Mouse (Mus musculus) CH12.LX (cell line): ENCODE results near the gene Gm281. TPM values are rescaled to one million over a fixed set of nuclear protein-coding genes. Genes with fewer than 3 reads are reported as not detected.

Experiments
- DNase-seq: peaks from one replicate; pipeline ENCODE4 v3.0.0-alpha.2; 2013; ENCODE audit errors: extremely low read depth
- H3K27ac ChIP-seq: 2 replicates; pipeline ENCODE4 v1.5.1; 2012; ENCODE audit warnings: low read depth, mild to moderate bottlenecking, control low read depth, moderate library complexity; ENCODE audit not compliant: insufficient read depth
- H3K27me3 ChIP-seq: replicated peaks from 2 replicates; pipeline ENCODE3; 2012; ENCODE audit warnings: inconsistent platforms
- H3K36me3 ChIP-seq, 2 experiments: replicated peaks in 1 of 2; 2 replicates each; pipeline versions ENCODE3 to v1.6.1; 2012; ENCODE audit warnings: inconsistent platforms in 1 of 2, low read length in 1 of 2, mild to moderate bottlenecking in 1 of 2, mixed read lengths in 1 of 2, moderate library complexity in 1 of 2; ENCODE audit not compliant: control insufficient read depth in 1 of 2, insufficient read depth in 1 of 2
- H3K4me1 ChIP-seq, 2 experiments: 2 replicates each; pipeline ENCODE4 v1.6.1; 2012; ENCODE audit warnings: inconsistent platforms in 1 of 2, moderate library complexity in 1 of 2; ENCODE audit not compliant: insufficient read depth in 2 of 2, control insufficient read depth in 1 of 2
- H3K4me2 ChIP-seq: 2 replicates; pipeline ENCODE4 v1.6.1; 2012; ENCODE audit warnings: low read depth, mild to moderate bottlenecking, control low read depth; ENCODE audit not compliant: poor library complexity, insufficient read depth, severe bottlenecking
- H3K4me3 ChIP-seq, 3 experiments: fragments of 150-350 bp in 1 of 3; sonication (generic) in 1 of 3; replicated peaks in 1 of 3; 2 replicates each; pipeline versions ENCODE3 to v1.5.1; 2011 to 2012; ENCODE audit warnings: low read depth in 2 of 3, low read length in 2 of 3, mild to moderate bottlenecking in 2 of 3, moderate library complexity in 2 of 3, control low read depth in 1 of 3, improper control_type of control experiment in 1 of 3, inconsistent platforms in 1 of 3, mixed read lengths in 1 of 3; ENCODE audit not compliant: poor library complexity in 1 of 3
- H3K79me2 ChIP-seq: replicated peaks from 2 replicates; pipeline ENCODE4 v1.6.1; 2012; ENCODE audit warnings: mild to moderate bottlenecking, moderate library complexity; ENCODE audit not compliant: control insufficient read depth, poor library complexity, insufficient read depth, severe bottlenecking; ENCODE audit errors: extremely low read depth
- H3K9ac ChIP-seq: 2 replicates; pipeline ENCODE4 v1.6.1; 2012; ENCODE audit warnings: low read depth, mild to moderate bottlenecking, control low read depth, moderate library complexity; ENCODE audit not compliant: insufficient read depth
- H3K9me3 ChIP-seq: replicated peaks from 2 replicates; pipeline ENCODE3; 2012; ENCODE audit warnings: low read length, inconsistent platforms, mixed read lengths
- CTCF ChIP-seq, 2 experiments: IDR thresholded peaks in 1 of 2; conservative IDR thresholded peaks in 1 of 2; 2 replicates each; pipeline ENCODE4 v1.5.1; 2011 to 2012; ENCODE audit warnings: low read depth in 2 of 2, low read length in 2 of 2, improper control_type of control experiment in 1 of 2, inconsistent platforms in 1 of 2, mild to moderate bottlenecking in 1 of 2, moderate library complexity in 1 of 2
- EP300 ChIP-seq: IDR thresholded peaks from 2 replicates; pipeline ENCODE4 v1.6.1; 2011; ENCODE audit warnings: low read length, improper control_type of control experiment
- JUND ChIP-seq: conservative IDR thresholded peaks from 2 replicates; pipeline ENCODE4 v1.6.1; 2011; ENCODE audit warnings: low read depth, low read length, improper control_type of control experiment
- KAT2A ChIP-seq: IDR thresholded peaks from 2 replicates; pipeline ENCODE4 v1.6.1; 2012; ENCODE audit warnings: low read length, improper control_type of control experiment, inconsistent platforms; ENCODE audit not compliant: insufficient replicate concordance
- MAX ChIP-seq: IDR thresholded peaks from 2 replicates; pipeline ENCODE4 v1.6.1; 2011; ENCODE audit warnings: low read length, improper control_type of control experiment
- MYC ChIP-seq: IDR thresholded peaks from 2 replicates; pipeline ENCODE4 v1.6.1; 2011; ENCODE audit warnings: low read depth, mild to moderate bottlenecking, improper control_type of control experiment, low read length
- PAX5 ChIP-seq: IDR thresholded peaks from 2 replicates; pipeline ENCODE4 v1.6.1; 2012; ENCODE audit warnings: low read length, inconsistent platforms, mixed read lengths
- POLR2AphosphoS2 ChIP-seq: IDR thresholded peaks from 2 replicates; pipeline ENCODE4 v1.6.1; 2011; ENCODE audit warnings: low read depth, low read length, improper control_type of control experiment
- RAD21 ChIP-seq: IDR thresholded peaks from 2 replicates; pipeline ENCODE4 v1.6.1; 2011; ENCODE audit warnings: low read depth, mild to moderate bottlenecking, low read length, improper control_type of control experiment, moderate library complexity
- UBTF ChIP-seq: IDR thresholded peaks from 2 replicates; pipeline ENCODE4 v1.6.1; 2012; ENCODE audit warnings: low read depth, mild to moderate bottlenecking, inconsistent platforms, low read length, improper control_type of control experiment, moderate library complexity
- USF2 ChIP-seq: conservative IDR thresholded peaks from 2 replicates; pipeline ENCODE4 v1.6.1; 2011; ENCODE audit warnings: low read depth, low read length, improper control_type of control experiment
- ZNF384 ChIP-seq: IDR thresholded peaks from 2 replicates; pipeline ENCODE4 v1.6.1; 2012; ENCODE audit warnings: low read depth, low read length, improper control_type of control experiment, inconsistent platforms
- dilution Hi-C: fragments of 300-500 bp; cut with MboI; formaldehyde crosslinking; loops from 2 replicates; pipeline ENCODE4 v1.14.3; 2020; ENCODE audit warnings: low sequenced_read_pairs; ENCODE audit not compliant: extremely low pct_unique_long_range_greater_than_20kb, extremely low pct_ligation_motif_present
- in situ Hi-C: fragments of 300-500 bp; cut with MboI; formaldehyde crosslinking; loops from 3 replicates; pipeline ENCODE4 v1.14.3; 2019; ENCODE audit warnings: low sequenced_read_pairs, low pct_ligation_motif_present, low pct_unique_long_range_greater_than_20kb, mixed read lengths
- polyA plus RNA-seq: library from polyadenylated mRNA; unstranded; fragments of >175 nt; gene quantifications from 2 replicates; pipeline ENCODE4 v1.2.1, GENCODE M21; 2012; ENCODE audit warnings: low read depth; ENCODE audit not compliant: insufficient read length
- total RNA-seq, 2 experiments: library from RNA; depleted of rRNA; stranded (reverse); fragments of 300-350 nt in 1 of 2; fragments of >200 nt in 1 of 2; gene quantifications; 2 replicates each; pipeline ENCODE4 v1.2.3; 2012 to 2014

The Gm281 gene
- total and polyA plus RNA-seq, 3 experiments, result not detected

GRCm38 (mm10) chr14:13812801-13813479 lies 101.3 kb downstream of the Gm281 start:
- in situ Hi-C loops, result no loop called here
- H3K4me2 ChIP-seq, result no peak overlapping the region
- no peak for TF ChIP-seq MYC
- peak; percentile 15 for TF ChIP-seq RAD21
- peak in 1 of 2 experiments; percentile 20; a peak in 2 of 4 replicates for TF ChIP-seq CTCF (conservative IDR thresholded peaks at IDR 0.05 in 1 of 2, IDR thresholded peaks at IDR 0.05 in 1 of 2; ENCODE audit: low read depth in 2 of 2, low read length in 2 of 2)
- no peak for TF ChIP-seq JUND
- TF ChIP-seq, all 38 proteins: peak for 2

GRCm38 (mm10) chr14:13790446-13790845 lies 123.8 kb downstream of the Gm281 start:
- H3K4me1 ChIP-seq, result peaks cover 0 to 5% of the 10 kb centered on the region in 2 experiments; a peak in 1 of 4 replicates
- in situ Hi-C loops, result no loop called here

More at GRCm38 (mm10) chr14:13812801-13813479, 101.3 kb downstream of the Gm281 start:
- H3K36me3 ChIP-seq, result no peaks in the 10 kb centered on the region
- no peak overlapping the region for H3K27ac ChIP-seq
- no peak overlapping the region for H3K9ac ChIP-seq
- no peaks in the 10 kb centered on the region for H3K9me3 ChIP-seq
- no peak for DNase-seq
- no peak overlapping the region for H3K4me3 ChIP-seq
- no peaks in the 10 kb centered on the region for H3K79me2 ChIP-seq
- dilution Hi-C loops, result no loop called here
- no peaks in the 10 kb centered on the region for H3K4me1 ChIP-seq
- H3K27me3 ChIP-seq, result no peaks in the 10 kb centered on the region

GRCm38 (mm10) chr14:13790001-13790400 lies 124.3 kb downstream of the Gm281 start:
- no peak overlapping the region for H3K4me2 ChIP-seq
- H3K4me1 ChIP-seq, result peaks cover 0 to 5% of the 10 kb centered on the region in 2 experiments; a peak in 1 of 4 replicates
- peaks cover 2% of the 10 kb centered on the region for H3K9me3 ChIP-seq
- TF ChIP-seq PAX5 (no peak), EP300 (no peak), ZNF384 (no peak), USF2 (no peak), CTCF (conservative IDR thresholded peaks at IDR 0.05 in 1 of 2, IDR thresholded peaks at IDR 0.05 in 1 of 2; ENCODE audit: low read depth in 2 of 2, low read length in 2 of 2) (no peak)
- TF ChIP-seq, all 38 proteins: peak for 0
- DNase-seq, result no peak
- in situ Hi-C loops (no loop called here), dilution Hi-C loops (no loop called here)
- no peak overlapping the region for H3K4me3 ChIP-seq
- H3K27ac ChIP-seq, result no peak overlapping the region
- no peak overlapping the region for H3K9ac ChIP-seq
- no peaks in the 10 kb centered on the region for H3K79me2 ChIP-seq
- H3K36me3 ChIP-seq, result no peaks in the 10 kb centered on the region
- H3K27me3 ChIP-seq, result no peaks in the 10 kb centered on the region

More at GRCm38 (mm10) chr14:13790446-13790845, 123.8 kb downstream of the Gm281 start:
- Histone ChIP-seq H3K27ac (no peak overlapping the region), H3K79me2 (no peaks in the 10 kb centered on the region), H3K9ac (no peak overlapping the region), H3K27me3 (no peaks in the 10 kb centered on the region), H3K4me2 (no peak overlapping the region), H3K36me3 (no peaks in the 10 kb centered on the region), H3K4me3 (no peak overlapping the region), H3K9me3 (peaks cover 2% of the 10 kb centered on the region)
- no peak for DNase-seq
- dilution Hi-C loops, result no loop called here
- TF ChIP-seq UBTF, result no peak
- TF ChIP-seq KAT2A, result no peak
- TF ChIP-seq MAX, result no peak
- no peak for TF ChIP-seq USF2
- no peak for TF ChIP-seq POLR2AphosphoS2
